Mouse (Mus musculus) G1E (cell line): ENCODE data around the gene Ccnl2. TPM values are rescaled to one million over a fixed set of nuclear protein-coding genes. Genes with fewer than 3 reads are reported as not detected.

Experiments
- ATAC-seq: 2 replicates; pipeline ENCODE4 v1.8.0; 2016; ENCODE audit warnings: mild to moderate bottlenecking; ENCODE audit not compliant: insufficient number of reproducible peaks, poor library complexity, low FRiP score, severe bottlenecking; ENCODE audit errors: extremely low read depth
- DNase-seq: peaks from one replicate; pipeline ENCODE4 v3.0.0; 2012; ENCODE audit warnings: low spot score
- H3K27me3 ChIP-seq: 2 replicates; pipeline ENCODE4 v1.6.1; 2012; ENCODE audit warnings: mild to moderate bottlenecking, low read length, inconsistent platforms; ENCODE audit not compliant: insufficient read depth
- H3K36me3 ChIP-seq: replicated peaks from 2 replicates; pipeline ENCODE3; 2012; ENCODE audit warnings: mild to moderate bottlenecking, inconsistent platforms
- H3K4me1 ChIP-seq: 2 replicates; pipeline ENCODE4 v1.6.1; 2012; ENCODE audit warnings: low read depth, low read length, inconsistent platforms, mixed read lengths; ENCODE audit not compliant: insufficient read depth
- H3K4me3 ChIP-seq: 2 replicates; pipeline ENCODE4 v1.5.1; 2012; ENCODE audit warnings: low read depth, mild to moderate bottlenecking, inconsistent platforms, low read length, moderate library complexity, mixed read lengths
- H3K9me3 ChIP-seq: replicated peaks from 2 replicates; pipeline ENCODE4 v1.6.1; 2012; ENCODE audit warnings: inconsistent platforms
- CTCF ChIP-seq: IDR thresholded peaks from 2 replicates; pipeline ENCODE4 v1.5.1; 2012; ENCODE audit warnings: low read depth, low read length, inconsistent platforms, mixed read lengths
- GATA1 ChIP-seq: IDR thresholded peaks from 2 replicates; pipeline ENCODE4 v1.6.1; 2012; ENCODE audit warnings: borderline replicate concordance, low read length, inconsistent platforms, mixed read lengths
- GATA2 ChIP-seq: IDR thresholded peaks from 2 replicates; pipeline ENCODE4 v1.6.1; 2012; ENCODE audit warnings: low read depth, low read length, inconsistent platforms, borderline replicate concordance
- POLR2AphosphoS5 ChIP-seq: IDR thresholded peaks from 2 replicates; pipeline ENCODE4 v1.6.1; 2012; ENCODE audit warnings: low read depth, low read length, inconsistent platforms; ENCODE audit not compliant: insufficient replicate concordance
- TAL1 ChIP-seq: conservative IDR thresholded peaks from 2 replicates; pipeline ENCODE4 v1.6.1; 2012; ENCODE audit warnings: low read depth, low read length, inconsistent platforms, mixed read lengths
- polyA plus RNA-seq: library from polyadenylated mRNA; stranded (reverse); fragments of >175 nt; gene quantifications from 2 replicates; pipeline ENCODE4 v1.2.3, GENCODE M21; 2012
- total RNA-seq, 2 experiments: library from RNA; stranded (forward) in 1 of 2; stranded (reverse) in 1 of 2; fragments of 200-1000 nt in 1 of 2; fragments of >200 nt in 1 of 2; fragmentation: Nextera tagmentation in 1 of 2; gene quantifications; 2 replicates each; pipeline ENCODE4 v1.2.3; 2014 to 2017

Gene Ccnl2
- total and polyA plus RNA-seq, 3 experiments, result 41.8 to 171 (median 125) TPM

GRCm38 (mm10) chr4:155859318-155859717 lies 47.0 kb downstream of the Ccnl2 start:
- DNase-seq, result peak; percentile 60
- TF ChIP-seq CTCF (no peak), TAL1 (no peak), GATA1 (no peak), GATA2 (no peak), POLR2AphosphoS5 (no peak)
- no peaks in the 10 kb centered on the region for H3K27me3 ChIP-seq
- ATAC-seq, result no peak; the same call in 1 of the 2 replicates
- no peaks in the 10 kb centered on the region for H3K9me3 ChIP-seq
- H3K4me1 ChIP-seq, result peaks cover 22% of the 10 kb centered on the region
- H3K36me3 ChIP-seq, result peaks cover 99% of the 10 kb centered on the region
- no peak overlapping the region for H3K4me3 ChIP-seq

GRCm38 (mm10) chr4:155861787-155862186 lies 49.5 kb downstream of the Ccnl2 start:
- Histone ChIP-seq H3K4me3 (no peak overlapping the region), H3K9me3 (no peaks in the 10 kb centered on the region), H3K4me1 (peaks cover 6% of the 10 kb centered on the region), H3K27me3 (no peaks in the 10 kb centered on the region), H3K36me3 (peaks cover 99% of the 10 kb centered on the region)
- TF ChIP-seq POLR2AphosphoS5, result no peak
- ATAC-seq (no peak), DNase-seq (no peak)

GRCm38 (mm10) chr4:155863001-155863400 lies 50.7 kb downstream of the Ccnl2 start, which contains the start of gene Tas1r3:
Tas1r3 (minus strand) TSS chr4:155863362.
- Histone ChIP-seq H3K27me3 (no peaks in the 10 kb centered on the region), H3K4me1 (peaks cover under 1% of the 10 kb centered on the region; the same call in 1 of the 2 replicates), H3K9me3 (no peaks in the 10 kb centered on the region), H3K4me3 (no peak within 1 kb of the TSS), H3K36me3 (peaks cover 97% of the 10 kb centered on the region)
- TF ChIP-seq TAL1, result no peak
- TF ChIP-seq POLR2AphosphoS5, result no peak
- no peak for TF ChIP-seq GATA1
- no peak for TF ChIP-seq GATA2
- no peak for TF ChIP-seq CTCF
- no peak for DNase-seq
- no peak for ATAC-seq

GRCm38 (mm10) chr4:155868614-155869298 lies 56.5 kb downstream of the Ccnl2 start:
- Histone ChIP-seq H3K36me3 (peaks cover 68% of the 10 kb centered on the region), H3K4me1 (peaks cover 33% of the 10 kb centered on the region)
- ATAC-seq, result 0 out of 2 replicates have a peak, but pooled peaks have one; percentile 5

GRCm38 (mm10) chr4:155869317-155870033 lies 57.2 kb downstream of the Ccnl2 start, which contains the start of the genes Cptp and Ints11:
Cptp (minus strand) TSS chr4:155869440.
Ints11 (plus strand) TSS chr4:155869546.
- TF ChIP-seq CTCF, result no peak
- TF ChIP-seq POLR2AphosphoS5, result no peak
- no peak for TF ChIP-seq TAL1
- TF ChIP-seq GATA1, result no peak
- DNase-seq (peak; percentile 100), ATAC-seq (peak; percentile 100)
- peaks cover 68% of the 10 kb centered on the region for H3K36me3 ChIP-seq
- no peaks in the 10 kb centered on the region for H3K27me3 ChIP-seq
- peaks cover 33% of the 10 kb centered on the region for H3K4me1 ChIP-seq
- H3K9me3 ChIP-seq, result no peaks in the 10 kb centered on the region
- peak within 1 kb of the TSS; percentile 77 for H3K4me3 ChIP-seq

More at GRCm38 (mm10) chr4:155868614-155869298, 56.5 kb downstream of the Ccnl2 start:
- Histone ChIP-seq H3K4me3 (peak overlapping the region; percentile 77), H3K27me3 (no peaks in the 10 kb centered on the region), H3K9me3 (no peaks in the 10 kb centered on the region)
- DNase-seq, result peak; percentile 42
- TF ChIP-seq GATA1 (no peak), POLR2AphosphoS5 (no peak), TAL1 (no peak), GATA2 (no peak), CTCF (no peak)

- no peak for TF ChIP-seq GATA2
- no peak for TF ChIP-seq POLR2AphosphoS5
- TF ChIP-seq GATA1, result no peak
- no peak for TF ChIP-seq TAL1
- no peak for TF ChIP-seq CTCF
- no peaks in the 10 kb centered on the region for H3K9me3 ChIP-seq
- H3K27me3 ChIP-seq, result no peaks in the 10 kb centered on the region
- H3K4me1 ChIP-seq, result peaks cover 33% of the 10 kb centered on the region
- DNase-seq (no peak), ATAC-seq (no peak)
- no peak overlapping the region for H3K4me3 ChIP-seq
- H3K36me3 ChIP-seq, result peaks cover 68% of the 10 kb centered on the region
Observed at GRCm38 (mm10) chr4:155871404-155871803, 59.1 kb downstream of the Ccnl2 start.

Other genes with a start within 250 kb of the Ccnl2 start
Only the 20 nearest of the 28 such genes appear.
- not detected in 2 replicates for gene Mmp23, start 159.1 kb upstream of the Ccnl2 start, total RNA-seq (2014; fragmentation: Nextera tagmentation)
- gene Mmp23, start 159.1 kb upstream of the Ccnl2 start, total RNA-seq (2017), result 0.12 and 0.71 TPM in 2 replicates
- 0.08 and 0.29 TPM in 2 replicates for gene Mmp23, start 159.1 kb upstream of the Ccnl2 start, polyA plus RNA-seq
- 5.8 and 9.6 TPM in 2 replicates for gene Mib2, start 143.3 kb upstream of the Ccnl2 start, total RNA-seq (2014; fragmentation: Nextera tagmentation)
- 16.7 and 17.3 TPM in 2 replicates for gene Mib2, start 143.3 kb upstream of the Ccnl2 start, total RNA-seq (2017)
- gene Mib2, start 143.3 kb upstream of the Ccnl2 start, polyA plus RNA-seq, result 36.0 and 36.9 TPM in 2 replicates
- gene Fndc10, start 118.1 kb upstream of the Ccnl2 start, total RNA-seq (2014; fragmentation: Nextera tagmentation), result not detected in 2 replicates
- 0.12 and 0.16 TPM in 2 replicates for gene Fndc10, start 118.1 kb upstream of the Ccnl2 start, total RNA-seq (2017)
- not detected in 2 replicates for gene Fndc10, start 118.1 kb upstream of the Ccnl2 start, polyA plus RNA-seq
- gene Ssu72, start 107.7 kb upstream of the Ccnl2 start, total RNA-seq (2014; fragmentation: Nextera tagmentation), result 195 and 204 TPM in 2 replicates
- 184 and 186 TPM in 2 replicates for gene Ssu72, start 107.7 kb upstream of the Ccnl2 start, total RNA-seq (2017)
- gene Ssu72, start 107.7 kb upstream of the Ccnl2 start, polyA plus RNA-seq, result 74.7 and 91.4 TPM in 2 replicates
- 0.58 and 0.68 TPM in 2 replicates for gene Tmem240, start 77.7 kb upstream of the Ccnl2 start, total RNA-seq (2014; fragmentation: Nextera tagmentation)
- 0.55 and 0.64 TPM in 2 replicates for gene Tmem240, start 77.7 kb upstream of the Ccnl2 start, total RNA-seq (2017)
- 0.94 and 0.98 TPM in 2 replicates for gene Tmem240, start 77.7 kb upstream of the Ccnl2 start, polyA plus RNA-seq
- 43.2 and 64.6 TPM in 2 replicates for gene Atad3a, start 51.4 kb upstream of the Ccnl2 start, total RNA-seq (2014; fragmentation: Nextera tagmentation)
- gene Atad3a, start 51.4 kb upstream of the Ccnl2 start, total RNA-seq (2017), result 58.8 and 61.5 TPM in 2 replicates
- gene Atad3a, start 51.4 kb upstream of the Ccnl2 start, polyA plus RNA-seq, result 65.7 and 70.7 TPM in 2 replicates
- 0.39 and 0.68 TPM in 2 replicates for gene Vwa1, start 37.8 kb upstream of the Ccnl2 start, total RNA-seq (2014; fragmentation: Nextera tagmentation)
- gene Vwa1, start 37.8 kb upstream of the Ccnl2 start, total RNA-seq (2017), result 0.93 and 1.0 TPM in 2 replicates
- 0.09 and 0.10 TPM in 2 replicates for gene Vwa1, start 37.8 kb upstream of the Ccnl2 start, polyA plus RNA-seq
- gene Tmem88b, start 26.6 kb upstream of the Ccnl2 start, total RNA-seq (2014; fragmentation: Nextera tagmentation), result not detected in 2 replicates
- 0.05 and 0.06 TPM in 2 replicates for gene Tmem88b, start 26.6 kb upstream of the Ccnl2 start, total RNA-seq (2017)
- 0.01 TPM in 1 of 2 replicates, not detected in the other for gene Tmem88b, start 26.6 kb upstream of the Ccnl2 start, polyA plus RNA-seq
- not detected in 2 replicates for gene Ankrd65, start 22.1 kb upstream of the Ccnl2 start, total RNA-seq (2014; fragmentation: Nextera tagmentation)
- gene Ankrd65, start 22.1 kb upstream of the Ccnl2 start, total RNA-seq (2017), result not detected in 2 replicates
- not detected in 2 replicates for gene Ankrd65, start 22.1 kb upstream of the Ccnl2 start, polyA plus RNA-seq
- gene Mrpl20, start 9.6 kb upstream of the Ccnl2 start, total RNA-seq (2014; fragmentation: Nextera tagmentation), result 86.3 and 97.2 TPM in 2 replicates
- gene Mrpl20, start 9.6 kb upstream of the Ccnl2 start, total RNA-seq (2017), result 85.3 and 124 TPM in 2 replicates
- 15.1 and 17.9 TPM in 2 replicates for gene Mrpl20, start 9.6 kb upstream of the Ccnl2 start, polyA plus RNA-seq
- gene Aurkaip1, start 18.8 kb downstream of the Ccnl2 start, total RNA-seq (2014; fragmentation: Nextera tagmentation), result 147 and 155 TPM in 2 replicates
- 158 and 160 TPM in 2 replicates for gene Aurkaip1, start 18.8 kb downstream of the Ccnl2 start, total RNA-seq (2017)
- gene Aurkaip1, start 18.8 kb downstream of the Ccnl2 start, polyA plus RNA-seq, result 291 and 293 TPM in 2 replicates
- not detected in 2 replicates for gene Mxra8, start 27.2 kb downstream of the Ccnl2 start, total RNA-seq (2014; fragmentation: Nextera tagmentation)
- gene Mxra8, start 27.2 kb downstream of the Ccnl2 start, total RNA-seq (2017), result 0.33 and 0.46 TPM in 2 replicates
- gene Mxra8, start 27.2 kb downstream of the Ccnl2 start, polyA plus RNA-seq, result not detected in 2 replicates
- gene Dvl1, start 34.9 kb downstream of the Ccnl2 start, total RNA-seq (2014; fragmentation: Nextera tagmentation), result 14.4 and 16.8 TPM in 2 replicates
- 9.2 and 13.7 TPM in 2 replicates for gene Dvl1, start 34.9 kb downstream of the Ccnl2 start, total RNA-seq (2017)
- gene Dvl1, start 34.9 kb downstream of the Ccnl2 start, polyA plus RNA-seq, result 77.7 and 92.8 TPM in 2 replicates
- 1.6 and 1.7 TPM in 2 replicates for gene Tas1r3, start 50.9 kb downstream of the Ccnl2 start, total RNA-seq (2014; fragmentation: Nextera tagmentation)
- gene Tas1r3, start 50.9 kb downstream of the Ccnl2 start, total RNA-seq (2017), result 0.52 and 0.60 TPM in 2 replicates
- 0.02 and 0.03 TPM in 2 replicates for gene Tas1r3, start 50.9 kb downstream of the Ccnl2 start, polyA plus RNA-seq
- 6.7 and 11.8 TPM in 2 replicates for gene Cptp, start 57.0 kb downstream of the Ccnl2 start, total RNA-seq (2014; fragmentation: Nextera tagmentation)
- 9.3 and 9.5 TPM in 2 replicates for gene Cptp, start 57.0 kb downstream of the Ccnl2 start, total RNA-seq (2017)
- gene Cptp, start 57.0 kb downstream of the Ccnl2 start, polyA plus RNA-seq, result 1.1 and 3.6 TPM in 2 replicates
- gene Ints11, start 57.1 kb downstream of the Ccnl2 start, total RNA-seq (2014; fragmentation: Nextera tagmentation), result 35.6 and 47.3 TPM in 2 replicates
- gene Ints11, start 57.1 kb downstream of the Ccnl2 start, total RNA-seq (2017), result 43.5 and 63.3 TPM in 2 replicates
- 21.7 and 26.8 TPM in 2 replicates for gene Ints11, start 57.1 kb downstream of the Ccnl2 start, polyA plus RNA-seq
- 16.6 and 19.5 TPM in 2 replicates for gene Pusl1, start 79.3 kb downstream of the Ccnl2 start, total RNA-seq (2014; fragmentation: Nextera tagmentation)
- 27.9 and 32.3 TPM in 2 replicates for gene Pusl1, start 79.3 kb downstream of the Ccnl2 start, total RNA-seq (2017)
- gene Pusl1, start 79.3 kb downstream of the Ccnl2 start, polyA plus RNA-seq, result 135 and 233 TPM in 2 replicates
- 16.5 and 19.9 TPM in 2 replicates for gene Acap3, start 79.3 kb downstream of the Ccnl2 start, total RNA-seq (2014; fragmentation: Nextera tagmentation)
- gene Acap3, start 79.3 kb downstream of the Ccnl2 start, total RNA-seq (2017), result 12.4 and 12.5 TPM in 2 replicates
- gene Acap3, start 79.3 kb downstream of the Ccnl2 start, polyA plus RNA-seq, result 31.0 and 32.9 TPM in 2 replicates
- gene Ube2j2, start 131.3 kb downstream of the Ccnl2 start, total RNA-seq (2014; fragmentation: Nextera tagmentation), result 118 and 122 TPM in 2 replicates
- gene Ube2j2, start 131.3 kb downstream of the Ccnl2 start, total RNA-seq (2017), result 124 and 178 TPM in 2 replicates
- gene Ube2j2, start 131.3 kb downstream of the Ccnl2 start, polyA plus RNA-seq, result 167 and 223 TPM in 2 replicates
- 17.0 and 19.9 TPM in 2 replicates for gene C1qtnf12, start 149.8 kb downstream of the Ccnl2 start, total RNA-seq (2014; fragmentation: Nextera tagmentation)
- gene C1qtnf12, start 149.8 kb downstream of the Ccnl2 start, total RNA-seq (2017), result 9.7 and 14.2 TPM in 2 replicates
- 43.7 and 60.7 TPM in 2 replicates for gene C1qtnf12, start 149.8 kb downstream of the Ccnl2 start, polyA plus RNA-seq